Mouse (Mus musculus) hindbrain, embryonic 10.5 days (tissue): ENCODE data around the gene Gm7579. TPM values are rescaled to one million over a fixed set of nuclear protein-coding genes. Genes with fewer than 3 reads are reported as not detected.
"Not testable (repeated sequence)": the region's sequence is repeated elsewhere in the genome, so short reads cannot be mapped to it uniquely, and the experiment has no call there.

ENCODE experiments used
- DNase-seq: peaks from one replicate; pipeline ENCODE4 v3.0.0-alpha.2; 2017; ENCODE audit warnings: low spot score
- H3K27ac ChIP-seq: fragments of 300-500 bp; sonication (generic); 2 replicates; pipeline ENCODE4 v1.5.1; 2016; ENCODE audit warnings: mild to moderate bottlenecking, moderate library complexity
- H3K27me3 ChIP-seq: fragments of 300-500 bp; sonication (generic); 2 replicates; pipeline ENCODE4 v1.6.1; 2016; ENCODE audit warnings: mild to moderate bottlenecking; ENCODE audit not compliant: poor library complexity, insufficient read depth, severe bottlenecking
- H3K36me3 ChIP-seq: fragments of 300-500 bp; sonication (generic); 2 replicates; pipeline ENCODE4 v1.6.1; 2016; ENCODE audit warnings: mild to moderate bottlenecking, moderate library complexity
- H3K4me1 ChIP-seq: fragments of 300-500 bp; sonication (generic); replicated peaks from 2 replicates; pipeline ENCODE4 v1.6.1; 2016; ENCODE audit warnings: mild to moderate bottlenecking
- H3K4me3 ChIP-seq: fragments of 300-500 bp; sonication (generic); 2 replicates; pipeline ENCODE4 v1.5.1; 2016; ENCODE audit warnings: mild to moderate bottlenecking, moderate library complexity
- H3K9me3 ChIP-seq: fragments of 300-500 bp; sonication (generic); 2 replicates; pipeline ENCODE4 v1.6.1; 2016; ENCODE audit warnings: mild to moderate bottlenecking, moderate library complexity
- WGBS: fragments of 180-500 bp; shearing (Covaris S2); methylation state at CpG from one replicate; pipeline ENCODE4 v1.1.7; 2016; 5-methylcytosine and 5-hydroxymethylcytosine counted together
- polyA plus RNA-seq: library from polyadenylated mRNA; unstranded; fragments of >200 nt; fragmentation: Nextera tagmentation; extraction: Ambion mirVana; gene quantifications from 2 replicates; pipeline ENCODE4 v1.2.1, GENCODE M21; 2016

The Gm7579 gene
- not detected in 2 replicates for polyA plus RNA-seq

GRCm38 (mm10) chr7:142211559-142211958 lies at the start of gene Gm7579:
Gene Gm7579, plus strand, starts transcription at chr7:142211859.
- Histone ChIP-seq H3K4me3 (no peak within 1 kb of the TSS), H3K36me3 (no peaks in the 10 kb centered on the region), H3K27me3 (no peaks in the 10 kb centered on the region), H3K4me1 (no peaks in the 10 kb centered on the region), H3K27ac (no peak within 1 kb of the TSS), H3K9me3 (no peaks in the 10 kb centered on the region)
- 89% methylated on average over 1 of the region's 1 CpGs for WGBS
- DNase-seq, result no peak

- not testable (repeated sequence) for H3K27ac ChIP-seq, H3K4me1 ChIP-seq, H3K27me3 ChIP-seq, H3K4me3 ChIP-seq, H3K36me3 ChIP-seq, H3K9me3 ChIP-seq, DNase-seq
Observed at GRCm38 (mm10) chr7:142165639-142166038, 46.0 kb upstream of the Gm7579 start, which contains the start of gene Gm4553. Gene Gm4553, minus strand, starts transcription at chr7:142165739.

- 46% methylated on average over 3 of the region's 3 CpGs for WGBS
- Histone ChIP-seq H3K4me1 (no peaks in the 10 kb centered on the region), H3K36me3 (no peaks in the 10 kb centered on the region), H3K27ac (no peak overlapping the region), H3K4me3 (no peak overlapping the region), H3K27me3 (no peaks in the 10 kb centered on the region), H3K9me3 (no peaks in the 10 kb centered on the region)
- no peak for DNase-seq
Observed at GRCm38 (mm10) chr7:142169836-142170235, 41.8 kb upstream of the Gm7579 start.

- H3K4me1 ChIP-seq, H3K27ac ChIP-seq, H3K36me3 ChIP-seq, H3K9me3 ChIP-seq, H3K4me3 ChIP-seq, H3K27me3 ChIP-seq, DNase-seq: not testable (repeated sequence)
Observed at GRCm38 (mm10) chr7:142175905-142176304, 35.8 kb upstream of the Gm7579 start, which contains the start of gene Krtap5-2. Gene Krtap5-2, minus strand, starts transcription at chr7:142176005.

- H3K9me3 ChIP-seq, result no peaks in the 10 kb centered on the region
- WGBS, result 89% methylated on average over 1 of the region's 1 CpGs
- H3K4me3 ChIP-seq, result no peak overlapping the region
- no peaks in the 10 kb centered on the region for H3K36me3 ChIP-seq
- no peak for DNase-seq
- H3K27ac ChIP-seq, result no peak overlapping the region
- H3K4me1 ChIP-seq, result no peaks in the 10 kb centered on the region
- no peaks in the 10 kb centered on the region for H3K27me3 ChIP-seq
Observed at GRCm38 (mm10) chr7:142178685-142179084, 33.0 kb upstream of the Gm7579 start.

GRCm38 (mm10) chr7:142181021-142181420 lies 30.6 kb upstream of the Gm7579 start:
- no peaks in the 10 kb centered on the region; the same call in 1 of the 2 replicates for H3K9me3 ChIP-seq
- WGBS, result 62% methylated on average over 1 of the region's 1 CpGs
- H3K27me3 ChIP-seq, result no peaks in the 10 kb centered on the region
- no peak overlapping the region for H3K4me3 ChIP-seq
- DNase-seq, result no peak
- no peaks in the 10 kb centered on the region for H3K4me1 ChIP-seq
- no peaks in the 10 kb centered on the region for H3K36me3 ChIP-seq
- H3K27ac ChIP-seq, result no peak overlapping the region

GRCm38 (mm10) chr7:142188156-142188555 lies 23.5 kb upstream of the Gm7579 start:
- H3K36me3 ChIP-seq, result no peaks in the 10 kb centered on the region
- no peaks in the 10 kb centered on the region; the same call in 1 of the 2 replicates for H3K9me3 ChIP-seq
- no peaks in the 10 kb centered on the region for H3K4me1 ChIP-seq
- H3K27ac ChIP-seq, result no peak overlapping the region
- H3K4me3 ChIP-seq, result no peak overlapping the region
- DNase-seq, result no peak
- H3K27me3 ChIP-seq, result no peaks in the 10 kb centered on the region
- WGBS, result 83% methylated on average over 2 of the region's 2 CpGs

- WGBS, result 53% methylated on average over 2 of the region's 2 CpGs
- H3K9me3 ChIP-seq, result no peaks in the 10 kb centered on the region
- H3K4me1 ChIP-seq, result no peaks in the 10 kb centered on the region
Observed at GRCm38 (mm10) chr7:142190289-142190688, 21.4 kb upstream of the Gm7579 start, which contains the start of gene Gm10153. Gene Gm10153, minus strand, starts transcription at chr7:142190389.

GRCm38 (mm10) chr7:142198748-142199147 lies 12.9 kb upstream of the Gm7579 start:
- no peaks in the 10 kb centered on the region for H3K4me1 ChIP-seq
- DNase-seq, result no peak
- WGBS, result 87% methylated on average over 2 of the region's 2 CpGs
- H3K27me3 ChIP-seq, result no peaks in the 10 kb centered on the region
- no peaks in the 10 kb centered on the region for H3K36me3 ChIP-seq
- H3K4me3 ChIP-seq, result no peak overlapping the region
- H3K27ac ChIP-seq, result no peak overlapping the region
- no peaks in the 10 kb centered on the region for H3K9me3 ChIP-seq

More at GRCm38 (mm10) chr7:142190289-142190688, 21.4 kb upstream of the Gm7579 start, which contains the start of gene Gm10153:
- DNase-seq, result no peak
- no peak within 1 kb of the TSS for H3K27ac ChIP-seq
- no peaks in the 10 kb centered on the region for H3K36me3 ChIP-seq
- H3K27me3 ChIP-seq, result no peaks in the 10 kb centered on the region
- no peak within 1 kb of the TSS for H3K4me3 ChIP-seq

GRCm38 (mm10) chr7:142201064-142201463 lies 10.6 kb upstream of the Gm7579 start, which contains the start of gene Krtap5-3:
Gene Krtap5-3, plus strand, starts transcription at chr7:142201364.
- Histone ChIP-seq H3K4me3 (no peak within 1 kb of the TSS), H3K27ac (no peak within 1 kb of the TSS), H3K9me3 (no peaks in the 10 kb centered on the region), H3K4me1 (no peaks in the 10 kb centered on the region), H3K36me3 (no peaks in the 10 kb centered on the region), H3K27me3 (no peaks in the 10 kb centered on the region)
- no peak for DNase-seq
- 75% methylated on average over 1 of the region's 1 CpGs for WGBS

- Histone ChIP-seq H3K4me3 (no peak overlapping the region), H3K27ac (no peak overlapping the region), H3K4me1 (no peaks in the 10 kb centered on the region), H3K36me3 (no peaks in the 10 kb centered on the region), H3K9me3 (no peaks in the 10 kb centered on the region), H3K27me3 (no peaks in the 10 kb centered on the region)
- no peak for DNase-seq
Observed at GRCm38 (mm10) chr7:142205488-142205887, 6.2 kb upstream of the Gm7579 start.

- H3K27me3 ChIP-seq, H3K36me3 ChIP-seq, H3K4me3 ChIP-seq, H3K27ac ChIP-seq, H3K9me3 ChIP-seq, H3K4me1 ChIP-seq, DNase-seq: not testable (repeated sequence)
- 74% methylated on average over 5 of the region's 5 CpGs for WGBS
Observed at GRCm38 (mm10) chr7:142206891-142207290, 4.8 kb upstream of the Gm7579 start.

- not testable (repeated sequence) for H3K9me3 ChIP-seq, H3K27me3 ChIP-seq, DNase-seq, H3K27ac ChIP-seq, H3K4me3 ChIP-seq, H3K36me3 ChIP-seq, H3K4me1 ChIP-seq
- 66% methylated on average over 1 of the region's 1 CpGs for WGBS
Observed at GRCm38 (mm10) chr7:142212136-142212535, 477 bp downstream of the Gm7579 start.

- WGBS, result 44% methylated on average over 2 of the region's 2 CpGs
- H3K9me3 ChIP-seq, result no peaks in the 10 kb centered on the region
- H3K4me1 ChIP-seq, result peaks cover 4% of the 10 kb centered on the region
- no peaks in the 10 kb centered on the region for H3K27me3 ChIP-seq
- no peak overlapping the region for H3K4me3 ChIP-seq
- no peaks in the 10 kb centered on the region for H3K36me3 ChIP-seq
- DNase-seq, result no peak
- no peak overlapping the region for H3K27ac ChIP-seq
Observed at GRCm38 (mm10) chr7:142224518-142224917, 12.9 kb downstream of the Gm7579 start.
